ENCODE assay signal across 8 mouse cellular contexts in the genomic region with DNA sequence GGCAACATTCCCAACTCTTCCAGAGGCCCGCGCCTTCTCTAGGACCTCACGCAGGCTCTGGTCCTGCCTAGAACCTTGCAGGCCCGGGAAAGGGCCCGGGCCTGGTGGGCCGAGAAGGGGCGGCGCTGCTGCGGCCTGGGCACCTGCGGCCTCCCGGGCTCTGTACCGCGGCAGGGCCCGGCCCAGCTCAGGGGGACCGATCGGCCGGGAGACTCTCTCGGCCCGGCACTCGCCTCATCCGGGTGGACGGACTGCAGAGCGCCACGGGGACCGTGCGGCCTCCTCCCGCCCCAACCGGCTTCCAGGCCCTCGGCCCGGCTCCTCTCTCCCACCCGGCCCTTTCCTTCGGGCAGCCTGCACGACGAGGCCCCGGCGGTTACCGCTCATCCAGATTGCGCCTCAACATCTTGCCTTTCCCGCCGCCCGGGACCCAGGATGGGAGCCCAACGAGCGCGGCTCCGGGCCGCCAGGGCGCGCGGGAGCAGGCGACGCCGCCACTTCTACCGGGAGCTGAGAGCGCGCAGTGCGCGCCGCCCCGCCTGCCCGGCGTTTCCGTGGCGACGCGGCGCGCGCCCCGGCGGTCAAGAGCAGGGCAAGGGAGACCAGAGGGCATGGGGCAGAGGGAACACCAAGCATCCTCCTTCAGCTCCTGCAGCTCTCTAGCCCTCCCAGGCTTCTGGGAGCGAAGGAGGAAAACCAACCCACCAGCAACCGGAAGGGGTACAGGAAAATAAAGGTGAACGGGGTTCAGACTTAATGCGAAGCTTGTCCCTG. TPM values are rescaled to one million over a fixed set of nuclear protein-coding genes. Genes with fewer than 3 reads are reported as not detected.
A peak's percentile ranks its signal among the peaks of the same experiment; 100 is the strongest.
DNase-seq lines count a peak whose midpoint lies in the region; ATAC-seq and TF ChIP-seq lines count a peak whose summit lies in the region.

A gene (minus strand): TSS at position 698 of the 774 bp plus-strand sequence.

- ATAC-seq in forebrain, embryonic 11.5 days (replicated peaks; ENCODE audit: low FRiP score), result peak; percentile 91
- peak; percentile 90 for ATAC-seq in heart, embryonic 16.5 days (replicated peaks; ENCODE audit: extremely low read depth, insufficient read depth, low FRiP score)
- peak; percentile 89 for ATAC-seq in liver, embryonic 16.5 days (ENCODE audit: low read depth)
- ATAC-seq in neural tube, embryonic 13.5 days (ENCODE audit: low read depth), result peak; percentile 95

- peak within 1 kb of the TSS; percentile 75 for H3K4me2 ChIP-seq in forebrain, embryonic 11.5 days (ENCODE audit: low read depth, low read length, severe bottlenecking)
- H3K4me2 ChIP-seq in heart, embryonic 16.5 days (ENCODE audit: low read depth, low read length), result peak within 1 kb of the TSS; percentile 81
- peak within 1 kb of the TSS; percentile 71 for H3K4me2 ChIP-seq in liver, embryonic 16.5 days (ENCODE audit: low read depth, low read length)
- H3K4me2 ChIP-seq in neural tube, embryonic 13.5 days, result peak within 1 kb of the TSS; percentile 71

- 0 out of 2 replicates have a peak, but pooled peaks cover 4% of the 10 kb centered on the region for H3K4me1 ChIP-seq in forebrain, embryonic 11.5 days (replicated peaks; ENCODE audit: control insufficient read depth, insufficient read depth, low read length)
- peaks cover 6% of the 10 kb centered on the region for H3K4me1 ChIP-seq in heart, embryonic 16.5 days (ENCODE audit: control insufficient read depth, insufficient read depth, low read length)
- H3K4me1 ChIP-seq in liver, embryonic 16.5 days (ENCODE audit: control insufficient read depth, low read depth, low read length), result peaks cover 3% of the 10 kb centered on the region
- H3K4me1 ChIP-seq in neural tube, embryonic 13.5 days (replicated peaks), result peaks cover 12% of the 10 kb centered on the region
- H3K4me1 ChIP-seq in testis, adult 2 months (ENCODE audit: control insufficient read depth, insufficient read depth, low read length), result peaks cover 6% of the 10 kb centered on the region

- peak; percentile 58 for DNase-seq in CD4-positive, CD25-positive, alpha-beta regulatory T cell, adult 2 months (ENCODE audit: low read depth, low spot score)
- peak; percentile 45 for DNase-seq in brain, embryonic 18.5 days (ENCODE audit: low read depth, low spot score)
- DNase-seq in forebrain, embryonic 11.5 days (ENCODE audit: low spot score), result peak; percentile 85
- peak; percentile 64 to 87 for DNase-seq in kidney, postnatal 25 days

- H3K9me3 ChIP-seq in forebrain, embryonic 11.5 days (ENCODE audit: control insufficient read depth, low read length), result no peaks in the 10 kb centered on the region
- H3K9me3 ChIP-seq in heart, embryonic 16.5 days (replicated peaks; ENCODE audit: control insufficient read depth, low read length), result no peaks in the 10 kb centered on the region
- H3K9me3 ChIP-seq in liver, embryonic 16.5 days (replicated peaks; ENCODE audit: control insufficient read depth, low read length), result no peaks in the 10 kb centered on the region
- no peaks in the 10 kb centered on the region for H3K9me3 ChIP-seq in neural tube, embryonic 13.5 days

- WGBS in forebrain, embryonic 11.5 days, result 1% methylated on average over 60 of the region's 74 CpGs
- under 1% methylated on average over 74 of the region's 74 CpGs for WGBS in heart, embryonic 16.5 days
- WGBS in liver, embryonic 16.5 days (ENCODE audit: insufficient replicate concordance), result under 1% methylated on average over 73 of the region's 74 CpGs
- WGBS in neural tube, embryonic 13.5 days, result under 1% methylated on average over 73 of the region's 74 CpGs

- TF ChIP-seq CTCF in testis, adult 2 months (IDR thresholded peaks at IDR 0.05; ENCODE audit: control insufficient read depth, insufficient read depth, insufficient replicate concordance, low read depth, low read length), result no peak

- TF ChIP-seq POLR2A in testis, adult 2 months (IDR thresholded peaks at IDR 0.05; ENCODE audit: control insufficient read depth, low read depth, low read length), result peak; percentile 57; the same call in 1 of the 2 replicates

- H3K9ac ChIP-seq in forebrain, embryonic 11.5 days (ENCODE audit: low read length), result peak within 1 kb of the TSS; percentile 98
- peak within 1 kb of the TSS; percentile 99 for H3K9ac ChIP-seq in heart, embryonic 16.5 days (ENCODE audit: low read length)
- H3K9ac ChIP-seq in liver, embryonic 16.5 days (ENCODE audit: low read depth, low read length), result peak within 1 kb of the TSS; percentile 71
- peak within 1 kb of the TSS; percentile 93 for H3K9ac ChIP-seq in neural tube, embryonic 13.5 days

- peaks cover 4% of the 10 kb centered on the region; the same call in 1 of the 2 replicates for H3K36me3 ChIP-seq in forebrain, embryonic 11.5 days (ENCODE audit: control insufficient read depth, insufficient read depth, low read length)
- H3K36me3 ChIP-seq in heart, embryonic 16.5 days (ENCODE audit: control insufficient read depth, insufficient read depth), result peaks cover 13% of the 10 kb centered on the region
- H3K36me3 ChIP-seq in liver, embryonic 16.5 days (ENCODE audit: control insufficient read depth, insufficient read depth), result no peaks in the 10 kb centered on the region
- H3K36me3 ChIP-seq in neural tube, embryonic 13.5 days, result peaks cover 15% of the 10 kb centered on the region
- no peaks in the 10 kb centered on the region; the same call in 1 of the 2 replicates for H3K36me3 ChIP-seq in testis, adult 2 months (ENCODE audit: control insufficient read depth, insufficient read depth, low read length)

- peak within 1 kb of the TSS; percentile 87 for H3K27ac ChIP-seq in forebrain, embryonic 11.5 days (ENCODE audit: low read depth, low read length)
- H3K27ac ChIP-seq in heart, embryonic 16.5 days (ENCODE audit: low read length), result peak within 1 kb of the TSS; percentile 89
- H3K27ac ChIP-seq in liver, embryonic 16.5 days (ENCODE audit: low read length), result no peak within 1 kb of the TSS; the same call in 1 of the 2 replicates
- peak within 1 kb of the TSS; percentile 95 for H3K27ac ChIP-seq in neural tube, embryonic 13.5 days (replicated peaks)
- peak within 1 kb of the TSS; percentile 81 for H3K27ac ChIP-seq in testis, adult 2 months (ENCODE audit: control insufficient read depth, insufficient read depth, low read depth, low read length)

- H3K4me3 ChIP-seq in forebrain, embryonic 11.5 days (ENCODE audit: low read depth, low read length), result peak within 1 kb of the TSS; percentile 75
- H3K4me3 ChIP-seq in heart, embryonic 16.5 days (ENCODE audit: low read length), result peak within 1 kb of the TSS; percentile 92
- peak within 1 kb of the TSS; percentile 70 for H3K4me3 ChIP-seq in liver, embryonic 16.5 days (ENCODE audit: low read depth, low read length)
- peak within 1 kb of the TSS; percentile 78 for H3K4me3 ChIP-seq in neural tube, embryonic 13.5 days
- H3K4me3 ChIP-seq in testis, adult 2 months (ENCODE audit: control insufficient read depth, low read depth, low read length), result peak within 1 kb of the TSS; percentile 84

- no peaks in the 10 kb centered on the region for H3K27me3 ChIP-seq in forebrain, embryonic 11.5 days (ENCODE audit: control insufficient read depth, insufficient read depth, low read length)
- H3K27me3 ChIP-seq in heart, embryonic 16.5 days (ENCODE audit: control insufficient read depth, insufficient read depth, low read length), result no peaks in the 10 kb centered on the region
- peaks cover 5% of the 10 kb centered on the region for H3K27me3 ChIP-seq in liver, embryonic 16.5 days (ENCODE audit: control insufficient read depth, insufficient read depth, low read depth, low read length)
- H3K27me3 ChIP-seq in neural tube, embryonic 13.5 days, result no peaks in the 10 kb centered on the region
- no peaks in the 10 kb centered on the region for H3K27me3 ChIP-seq in testis, adult 2 months (ENCODE audit: control insufficient read depth, insufficient read depth, low read length)

RNA-seq across cellular contexts. Expression of the gene that starts here (rescaled TPM):
- polyA plus RNA-seq in forebrain, embryonic 11.5 days (2014; fragmentation: Nextera tagmentation; extraction: Ambion mirVana), result 89.9 and 116 TPM in 2 replicates
- polyA plus RNA-seq in heart, embryonic 16.5 days (2015; fragmentation: Nextera tagmentation; extraction: Ambion mirVana), result 62.3 and 69.2 TPM in 2 replicates
- polyA plus RNA-seq in liver, embryonic 16.5 days (2015; fragmentation: Nextera tagmentation; extraction: Ambion mirVana), result 12.3 and 14.5 TPM in 2 replicates
- 92.0 and 97.0 TPM in 2 replicates for polyA plus RNA-seq in neural tube, embryonic 13.5 days (2015; fragmentation: Nextera tagmentation; extraction: Ambion mirVana)
- polyA plus RNA-seq in testis, adult 2 months (2012; rRNA removed), result 24.5 and 26.9 TPM in 2 replicates
